Mouse (Mus musculus): ENCODE data around the gene Mettl14.

GRCm38 (mm10) chr3:123411821-123412578, 26.1 kb upstream of the Mettl14 start:
- no peak for TF ChIP-seq POLR2A (IDR thresholded peaks at IDR 0.05; ENCODE audit: insufficient read depth, low read depth, low read length)
- TF ChIP-seq CTCF (IDR thresholded peaks at IDR 0.05) = no peak

Measured in heart, adult 2 months (tissue).